Mouse (Mus musculus) megakaryocyte progenitor cell, adult 5-6 weeks (primary cell): ENCODE data around the gene Spint1. TPM values are rescaled to one million over a fixed set of nuclear protein-coding genes. Genes with fewer than 3 reads are reported as not detected.

Experiments used
- ATAC-seq: replicated peaks from 2 replicates; pipeline ENCODE4 v1.8.0; 2016; ENCODE audit warnings: mild to moderate bottlenecking, moderate TSS enrichment, inconsistent platforms; ENCODE audit not compliant: poor library complexity
- total RNA-seq, 2 experiments: library from RNA; stranded (forward) in 1 of 2; stranded (reverse) in 1 of 2; fragments of 157-497, 149-512 nt in 1 of 2; fragments of 200-1000 nt in 1 of 2; gene quantifications; 2 replicates each; pipeline versions ENCODE4 v1.2.3 to v1.2.4; 2015 to 2017

The Spint1 gene
- total RNA-seq, 2 experiments from 2014 or later: 0.44 TPM; not detected in 1

DNA sequence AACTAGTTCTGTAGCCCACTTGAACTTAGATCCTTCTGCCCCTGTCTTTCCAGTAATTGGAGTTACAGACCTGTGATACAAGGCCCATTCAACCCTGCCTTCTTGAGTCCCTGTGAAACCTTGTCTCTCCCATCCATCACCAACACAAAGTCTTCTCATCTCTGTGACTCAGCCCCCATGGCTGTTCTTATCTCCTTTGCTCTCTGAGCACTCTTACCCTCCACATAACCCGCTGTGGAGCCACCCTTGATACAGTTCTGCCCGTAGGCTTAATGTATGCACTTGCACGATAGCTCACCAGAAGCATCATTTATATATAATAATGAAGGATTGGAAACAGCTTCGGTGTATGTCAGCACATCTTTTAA, 3.6 kb downstream of the Spint1 start:
- no peak for ATAC-seq

GRCm38 (mm10) chr2:119242548-119242947, 5.4 kb downstream of the Spint1 start:
- ATAC-seq: no peak

GRCm38 (mm10) chr2:119245246-119245645, 8.1 kb downstream of the Spint1 start:
- ATAC-seq: no peak

DNA sequence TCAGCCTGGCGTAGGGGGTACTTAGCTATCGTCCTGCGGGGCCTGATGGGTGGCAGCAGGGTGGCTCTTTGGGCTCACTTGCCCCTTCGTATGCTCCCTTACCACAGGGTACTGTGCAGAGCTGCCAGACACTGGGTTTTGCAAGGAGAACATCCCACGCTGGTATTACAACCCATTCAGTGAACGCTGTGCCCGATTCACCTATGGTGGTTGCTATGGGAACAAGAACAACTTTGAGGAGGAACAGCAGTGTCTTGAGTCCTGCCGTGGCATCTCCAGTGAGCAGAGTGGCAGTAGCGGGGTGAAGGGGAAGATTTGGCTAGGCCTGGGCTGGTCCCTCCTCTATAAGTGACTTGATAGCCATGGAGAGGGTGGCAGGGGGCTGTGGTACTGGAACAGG, 10.7 kb downstream of the Spint1 start:
- no peak for ATAC-seq

- no peak for ATAC-seq
Measured at GRCm38 (mm10) chr2:119249592-119250061, 12.5 kb downstream of the Spint1 start.

- no peak for ATAC-seq
Measured at GRCm38 (mm10) chr2:119250377-119250776, 13.2 kb downstream of the Spint1 start.

GRCm38 (mm10) chr2:119250826-119251478, 13.8 kb downstream of the Spint1 start:
- ATAC-seq: peak; percentile 98

DNA sequence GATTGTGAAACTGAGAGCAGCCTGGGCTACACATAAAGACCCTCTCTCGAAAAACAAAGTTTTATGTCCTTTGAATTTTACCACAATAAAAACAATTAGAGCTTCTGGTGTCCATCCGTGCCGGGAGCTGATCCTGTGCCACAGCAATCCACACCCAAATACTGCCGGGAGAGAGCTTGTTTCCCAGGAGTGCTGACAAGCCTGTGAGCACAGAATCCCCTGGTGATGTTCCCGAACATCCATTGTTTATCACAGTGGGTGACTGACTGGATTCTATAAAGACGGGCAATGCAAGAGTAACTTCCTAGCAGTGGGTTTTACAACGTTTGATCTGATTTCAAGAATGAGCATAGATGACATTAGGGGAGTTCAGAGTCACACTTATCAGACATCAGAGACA, 17.8 kb downstream of the Spint1 start:
- ATAC-seq: no peak

- ATAC-seq: no peak
Measured at GRCm38 (mm10) chr2:119260518-119260917, 23.4 kb downstream of the Spint1 start.

DNA sequence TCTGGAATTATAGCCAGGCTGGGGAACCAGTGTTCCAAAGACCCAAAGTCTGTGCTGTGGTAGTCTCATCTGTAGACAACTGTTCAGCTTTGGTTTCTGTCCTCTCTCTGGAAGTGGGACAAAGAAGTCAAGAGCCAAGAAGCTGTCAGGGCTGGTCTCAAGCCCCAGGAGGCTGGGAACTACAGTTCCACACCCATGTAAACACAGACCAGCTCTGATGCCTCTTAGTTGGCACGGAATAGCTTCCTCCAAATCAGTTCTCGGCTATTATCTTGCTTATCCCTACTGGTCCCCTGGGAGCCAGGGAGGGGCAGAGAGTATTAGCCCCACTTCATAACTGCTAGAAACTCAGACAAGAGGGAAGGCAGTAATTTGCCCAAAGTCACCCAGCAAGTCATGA, 24.2 kb downstream of the Spint1 start:
- no peak for ATAC-seq

DNA sequence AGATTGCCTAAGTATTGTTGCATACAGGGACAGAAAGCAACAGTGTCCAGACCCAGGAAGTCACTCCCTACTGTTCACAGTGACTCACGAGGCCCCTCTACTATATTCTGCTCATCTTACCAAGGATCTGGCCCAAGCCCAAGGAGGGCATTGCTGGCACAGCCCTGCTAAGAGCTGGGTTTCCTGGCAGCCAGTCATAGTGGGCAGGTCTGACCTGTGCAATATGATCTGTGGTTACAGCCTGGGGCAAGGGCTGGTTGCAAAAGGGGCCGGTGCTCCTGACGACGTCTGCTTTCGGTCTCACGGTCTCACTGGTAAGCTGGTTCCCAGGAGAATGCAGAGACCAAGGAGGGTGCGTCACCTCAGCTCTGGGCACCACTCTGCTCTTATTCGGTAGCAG, 25.8 kb downstream of the Spint1 start:
- peak; percentile 90 for ATAC-seq

DNA sequence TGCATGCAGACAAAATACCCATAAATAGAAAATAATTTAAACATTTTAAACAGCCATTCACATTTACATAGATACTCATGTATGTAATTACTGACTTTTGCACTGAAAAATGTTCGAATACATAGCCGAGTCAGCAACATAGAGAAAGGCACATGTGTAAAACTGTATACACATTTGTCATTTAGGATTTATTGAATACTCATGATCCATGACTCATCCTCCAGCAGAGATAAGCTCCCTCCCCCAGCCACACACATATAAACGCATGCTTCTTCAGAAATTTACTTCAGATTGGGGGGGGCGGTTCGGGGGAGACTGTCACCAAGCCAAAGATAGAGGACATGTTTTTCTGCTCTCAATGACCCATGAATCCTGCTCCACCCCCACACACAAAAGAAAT, 26.7 kb downstream of the Spint1 start:
- no peak for ATAC-seq

DNA sequence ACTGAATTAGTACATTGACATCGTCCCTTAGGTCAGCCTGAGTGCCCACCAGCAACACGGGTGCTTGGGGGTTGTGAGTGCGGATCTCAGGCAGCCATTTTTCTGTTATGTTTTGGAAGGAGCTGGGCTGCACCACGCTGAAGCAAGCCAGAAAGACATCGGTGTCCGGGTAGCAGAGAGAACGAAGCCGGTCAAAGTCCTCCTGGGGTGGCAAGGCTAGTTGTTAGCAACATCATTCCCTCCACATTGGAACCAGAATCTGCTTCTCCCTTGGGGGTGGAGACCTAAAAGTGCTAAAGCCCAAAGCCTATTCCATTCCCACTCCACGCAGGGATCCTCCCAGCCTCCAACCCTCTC, 33.1 kb downstream of the Spint1 start:
- no peak for ATAC-seq

DNA sequence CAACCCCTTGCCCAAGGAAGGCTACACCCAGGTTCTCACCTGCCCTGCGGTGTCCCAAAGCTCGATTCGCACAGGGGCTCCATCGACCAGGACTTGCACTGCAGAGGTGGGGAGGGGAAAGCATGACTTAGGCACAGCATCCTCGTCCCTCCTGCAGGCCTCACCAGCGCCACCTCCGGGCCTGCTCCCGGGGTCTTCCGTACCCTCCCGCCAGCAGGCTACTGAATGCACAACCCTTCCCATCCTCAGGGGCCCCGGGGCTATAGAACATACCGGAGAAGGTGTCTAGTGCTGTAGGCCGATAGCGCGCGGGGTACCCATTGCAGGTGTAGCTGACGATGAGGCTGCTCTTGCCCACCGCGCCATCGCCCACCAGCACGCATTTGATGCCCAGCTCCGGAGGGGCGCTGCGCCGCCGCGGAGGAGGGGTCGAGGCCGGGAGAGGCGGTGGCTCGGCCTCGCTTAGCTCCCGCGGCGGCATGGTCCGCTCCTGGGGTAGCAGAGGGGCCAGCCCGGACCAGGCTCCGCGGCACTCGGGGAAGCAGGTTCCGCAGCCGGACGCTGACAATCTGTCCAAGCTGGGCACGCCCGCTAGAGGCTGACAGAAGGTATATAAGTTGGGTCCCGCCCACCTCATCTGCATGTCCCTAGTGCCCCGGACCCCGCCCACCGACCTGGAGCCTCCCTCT, 33.6 kb downstream of the Spint1 start, which contains the start of gene Rhov:
TSS of gene Rhov (minus strand) at position 630 of the 689 bp plus-strand sequence.
- ATAC-seq: peak; percentile 98

DNA sequence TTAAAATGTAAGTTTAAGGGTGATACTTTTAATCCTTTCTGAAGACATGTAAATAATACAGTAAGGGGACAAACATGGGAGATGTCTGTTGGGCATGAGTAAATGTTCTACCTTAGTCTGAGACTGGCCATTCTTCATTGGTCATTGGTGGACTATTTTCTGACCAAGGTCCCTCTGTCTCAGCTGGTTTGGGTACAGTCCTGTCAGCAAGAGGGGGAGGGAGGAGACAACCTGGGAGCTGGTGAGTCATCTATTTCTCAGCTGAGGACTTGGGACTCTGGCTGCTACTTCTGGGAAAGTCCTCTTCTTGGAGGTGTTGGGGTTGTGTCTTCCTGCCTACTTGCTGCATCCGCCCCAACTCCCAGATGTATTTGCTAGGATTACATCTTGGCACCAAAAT, 37.0 kb downstream of the Spint1 start:
- ATAC-seq: no peak

GRCm38 (mm10) chr2:119276926-119277325, 39.8 kb downstream of the Spint1 start:
- no peak for ATAC-seq

DNA sequence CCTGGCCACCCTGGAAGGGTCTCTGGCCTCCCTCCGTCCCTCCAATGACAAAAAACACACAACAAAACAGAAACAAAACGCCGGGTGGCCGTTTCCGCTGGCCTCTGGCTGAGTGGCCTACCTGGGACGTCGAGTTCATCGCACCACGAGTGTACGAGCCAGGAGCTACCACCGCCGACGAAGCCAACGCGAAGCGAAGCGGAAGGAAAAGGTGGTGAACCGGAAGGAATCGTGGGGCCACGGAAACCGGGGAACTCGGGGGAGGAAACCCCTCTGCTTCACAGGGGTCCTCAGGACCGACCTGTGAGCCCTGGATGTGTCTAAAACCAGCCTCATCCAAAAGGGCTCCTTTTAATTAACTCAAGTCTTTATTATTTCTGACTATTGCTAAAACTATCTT, 40.6 kb downstream of the Spint1 start:
- ATAC-seq: no peak

DNA sequence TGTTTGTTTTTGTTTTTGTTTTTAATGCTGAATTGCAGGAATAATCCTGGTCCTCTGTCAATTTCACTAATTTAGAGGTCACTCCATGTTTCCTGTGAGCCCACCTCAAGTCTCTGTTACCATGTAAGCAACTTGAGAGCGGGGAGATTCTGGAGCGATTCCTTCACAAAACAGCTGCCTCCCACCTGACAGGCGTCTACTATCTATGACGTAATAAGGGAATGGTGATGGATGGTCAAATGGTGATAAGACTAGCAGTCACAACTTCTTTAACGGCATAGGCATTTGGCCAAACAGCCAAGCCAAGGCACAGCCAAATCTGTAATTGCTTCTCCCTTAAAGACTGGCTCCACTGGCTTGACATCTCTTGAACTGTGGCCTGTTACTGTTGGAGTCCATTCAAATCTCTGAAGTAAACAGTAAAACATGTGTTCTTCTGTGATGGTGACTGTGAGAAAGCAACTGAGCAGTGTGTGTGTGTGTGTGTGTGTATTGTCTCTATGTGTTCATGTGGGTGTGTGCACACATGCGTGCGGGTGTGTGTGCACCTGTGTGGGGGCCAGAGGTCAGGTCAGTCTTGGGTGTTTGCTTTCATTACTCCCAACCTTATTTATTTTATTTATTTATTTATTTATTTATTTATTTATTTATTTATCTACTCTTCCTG, 44.9 kb downstream of the Spint1 start:
- peak; percentile 46 for ATAC-seq

GRCm38 (mm10) chr2:119287372-119287771, 50.2 kb downstream of the Spint1 start:
- ATAC-seq: no peak

GRCm38 (mm10) chr2:119288270-119288882, 51.2 kb downstream of the Spint1 start, which contains the start of gene Vps18:
Gene Vps18 (plus strand): TSS chr2:119288740.
- peak; percentile 97 for ATAC-seq

- ATAC-seq: peak; percentile 43
Measured at GRCm38 (mm10) chr2:119289014-119289416, 51.9 kb downstream of the Spint1 start.

GRCm38 (mm10) chr2:119292281-119292680, 55.1 kb downstream of the Spint1 start:
- ATAC-seq: no peak
